Mouse (Mus musculus) olfactory bulb, adult 2 months (tissue): ENCODE data around the gene Bap1.

Source experiments
- CTCF ChIP-seq: fragments of 200-500 bp; IDR thresholded peaks from 2 replicates; pipeline ENCODE4 v1.5.1; 2012; ENCODE audit warnings: low read depth, mild to moderate bottlenecking, low read length, moderate library complexity; ENCODE audit not compliant: insufficient read depth
- POLR2A ChIP-seq: fragments of 200-500 bp; IDR thresholded peaks from 2 replicates; pipeline ENCODE4 v1.6.1; 2012; ENCODE audit warnings: mild to moderate bottlenecking, low read depth, low read length, moderate library complexity; ENCODE audit not compliant: insufficient read depth

- no peak for TF ChIP-seq CTCF
- no peak for TF ChIP-seq POLR2A
These were observed 23.0 kb upstream of the Bap1 start for GRCm38 (mm10) chr14:31228234-31228633.
